Mouse (Mus musculus): ENCODE data around the gene Ddx10.

DNA sequence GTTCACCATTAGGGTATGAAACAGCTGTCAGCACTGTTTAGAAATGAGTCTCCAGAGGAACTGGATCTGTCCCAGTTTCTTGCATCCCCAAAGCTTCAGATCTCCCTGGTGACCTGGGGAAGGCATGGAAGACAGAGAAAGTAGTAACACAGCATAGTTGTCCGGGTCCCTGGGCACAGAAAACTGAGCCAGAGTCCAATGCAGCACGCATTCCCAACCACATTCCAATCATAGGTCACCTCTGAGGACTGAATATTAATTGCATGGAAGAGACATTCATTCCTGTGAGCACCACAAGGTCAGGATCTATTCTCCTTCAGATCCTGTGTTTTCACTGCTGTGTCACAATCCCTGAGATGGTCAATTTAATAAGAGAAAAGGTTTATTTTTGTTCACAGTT, 182.8 kb downstream of the Ddx10 start:
- TF ChIP-seq POLR2A (IDR thresholded peaks at IDR 0.05; ENCODE audit: insufficient read depth, low read depth, low read length), result no peak
- TF ChIP-seq CTCF (IDR thresholded peaks at IDR 0.05; ENCODE audit: insufficient read depth, low read depth, low read length), result no peak
